Mouse (Mus musculus) brain, embryonic 14.5 days (tissue): Measurements from ENCODE around the gene Wipf2. TPM values are rescaled to one million over a fixed set of nuclear protein-coding genes. Genes with fewer than 3 reads are reported as not detected.

Experiments used
- DNase-seq: peaks from one replicate; pipeline ENCODE4 v3.0.0-alpha.2; 2011; ENCODE audit warnings: low read depth
- CTCF ChIP-seq: fragments of 200-500 bp; IDR thresholded peaks from 2 replicates; pipeline ENCODE4 v1.5.1; 2012; ENCODE audit warnings: inconsistent platforms, mild to moderate bottlenecking, moderate library complexity, borderline replicate concordance; ENCODE audit not compliant: insufficient read depth, insufficient read length; ENCODE audit errors: extremely low read depth
- POLR2A ChIP-seq: fragments of 200-500 bp; IDR thresholded peaks from 2 replicates; pipeline ENCODE4 v1.6.1; 2012; ENCODE audit warnings: mild to moderate bottlenecking, inconsistent platforms, borderline replicate concordance; ENCODE audit not compliant: poor library complexity, insufficient read depth, insufficient read length, severe bottlenecking; ENCODE audit errors: extremely low read depth
- polyA plus RNA-seq: library from polyadenylated mRNA; depleted of rRNA; stranded (reverse); fragments of >200 nt; gene quantifications from 2 replicates; pipeline ENCODE4 v1.2.3, GENCODE M21; 2012

Wipf2 gene
- polyA plus RNA-seq, 1 experiment: 14.7 TPM

DNA sequence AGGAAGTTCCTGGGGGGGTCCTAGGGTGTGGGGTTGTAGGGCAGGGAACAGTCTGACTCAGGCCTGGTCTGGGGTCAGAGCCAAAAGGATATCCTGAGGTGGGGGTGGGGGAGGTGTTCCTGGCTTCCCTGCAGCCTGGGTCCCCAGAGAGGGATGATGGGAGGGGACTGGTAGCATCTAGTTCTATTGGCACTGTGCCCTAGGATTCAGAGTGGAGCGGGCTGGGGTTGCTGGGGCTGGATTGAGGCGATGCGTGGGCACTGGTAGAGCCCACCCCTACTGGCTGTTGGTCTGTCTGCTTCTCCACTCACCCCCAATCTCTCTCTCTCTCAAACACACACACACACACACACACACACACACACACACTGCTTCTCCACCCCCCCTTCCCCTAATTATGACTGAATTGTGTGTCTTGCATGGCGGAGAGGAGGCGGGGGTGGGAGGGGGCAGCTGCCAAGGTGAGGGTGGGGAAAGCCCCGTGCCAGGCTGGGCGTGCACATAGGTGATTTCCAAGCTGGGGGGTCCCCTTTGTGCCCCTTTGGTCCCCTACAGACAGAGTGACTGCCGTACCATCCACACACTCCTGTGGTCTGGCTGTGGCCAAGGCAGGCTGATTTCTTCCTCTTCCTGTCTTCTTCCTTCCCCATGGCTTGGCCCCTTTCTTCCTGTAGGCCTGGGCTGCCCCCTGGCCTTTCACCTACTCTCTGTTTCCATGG, 79.6 kb downstream of the Wipf2 start:
- TF ChIP-seq POLR2A: no peak
- DNase-seq: peak; percentile 70

DNA sequence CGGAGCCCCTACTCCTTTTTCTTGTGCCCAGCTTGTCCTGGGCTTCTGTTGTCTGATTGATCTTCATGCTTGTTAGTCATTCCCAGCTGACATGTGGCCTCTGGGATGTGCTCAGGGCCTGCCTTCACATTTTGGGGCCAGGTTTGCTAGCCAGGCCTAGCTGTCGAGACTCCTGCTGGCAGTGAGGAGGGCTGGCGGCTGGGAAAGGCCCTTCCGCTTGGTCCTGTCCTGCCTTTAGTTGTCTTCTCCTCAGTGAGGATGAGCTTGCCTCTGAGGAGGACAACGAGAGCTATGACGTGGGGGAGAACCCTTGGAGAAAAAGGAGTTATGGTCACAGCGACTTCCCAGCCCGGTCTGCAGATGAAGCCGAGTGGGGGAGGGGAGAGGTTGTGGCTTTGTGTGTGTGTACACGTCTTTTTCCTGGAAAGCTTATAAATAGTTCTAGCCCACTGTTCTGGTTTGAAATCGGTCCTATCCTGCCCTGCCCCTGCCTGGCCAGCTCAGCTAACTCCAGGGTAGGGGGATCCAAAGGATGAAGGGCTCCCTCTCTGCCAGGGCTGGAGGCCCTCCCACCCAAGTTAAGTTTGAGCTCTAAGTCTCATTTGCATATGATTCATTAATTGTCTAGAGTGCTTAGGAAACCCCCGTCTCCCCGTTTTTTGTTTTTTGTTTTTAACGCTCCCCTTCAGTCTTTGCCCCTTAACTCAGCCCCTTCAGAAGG, 80.5 kb downstream of the Wipf2 start:
- no peak for TF ChIP-seq CTCF
- no peak for TF ChIP-seq POLR2A
- peak; percentile 25 for DNase-seq

DNA sequence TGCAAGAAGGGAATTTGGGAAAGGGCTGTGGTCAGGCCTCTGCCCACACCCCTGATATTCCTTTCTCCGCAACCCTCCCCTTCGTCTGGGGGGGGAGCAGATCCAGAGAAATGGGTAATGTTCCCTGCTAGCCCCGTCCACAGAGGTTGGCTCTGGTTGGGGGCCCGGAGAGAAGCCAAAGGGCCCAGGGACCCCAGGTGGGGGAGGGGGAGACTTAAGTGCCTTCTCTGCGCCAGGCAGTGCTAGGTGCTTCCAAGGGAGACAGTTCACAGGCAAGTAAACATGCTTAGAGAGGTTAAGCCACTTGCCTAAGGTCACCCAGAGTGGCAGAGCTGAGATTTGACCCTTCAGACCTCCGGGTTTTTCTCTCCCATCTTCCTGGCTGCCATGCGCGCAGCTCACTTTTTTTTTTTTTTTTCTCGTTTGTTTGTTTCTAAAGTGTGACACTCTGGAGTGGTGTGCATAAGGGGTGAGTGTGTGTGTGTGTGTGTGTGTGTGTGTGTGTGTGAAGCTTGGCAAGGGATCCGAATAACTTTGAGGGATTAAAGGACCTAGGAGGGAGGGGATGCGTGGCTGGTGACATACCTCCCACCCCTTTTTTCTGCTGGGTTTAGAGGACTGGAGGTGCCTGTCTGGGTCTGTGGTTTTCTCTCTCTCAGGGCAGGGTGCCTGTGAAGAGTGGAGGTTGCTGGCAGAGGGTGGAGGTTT, 81.6 kb downstream of the Wipf2 start:
- DNase-seq: peak; percentile 39

DNA sequence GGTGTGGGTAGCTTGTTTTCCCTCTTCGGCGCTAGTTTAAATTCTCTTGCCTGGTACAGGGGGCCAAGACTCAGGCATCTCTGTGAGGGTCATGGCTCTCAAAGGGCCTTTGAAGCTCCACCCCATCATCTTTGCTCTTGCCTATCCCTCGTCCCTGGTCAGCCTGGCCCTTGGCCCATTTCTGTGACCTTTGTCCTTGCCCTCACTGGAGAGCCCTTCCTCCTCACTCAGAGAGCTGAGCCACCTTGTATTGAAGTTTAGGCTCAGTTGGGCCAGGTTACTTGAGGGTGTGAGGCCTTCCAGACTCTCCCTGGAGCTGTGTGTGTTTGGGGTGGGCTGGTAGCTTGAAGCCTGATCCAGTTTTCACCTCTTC, 82.2 kb downstream of the Wipf2 start:
- TF ChIP-seq CTCF: no peak
- TF ChIP-seq POLR2A: no peak
- DNase-seq: no peak

More for the DNA sequence above, 81.6 kb downstream of the Wipf2 start:
- no peak for TF ChIP-seq CTCF
- no peak for TF ChIP-seq POLR2A

GRCm38 (mm10) chr11:98947969-98948569, 84.6 kb downstream of the Wipf2 start:
- DNase-seq: no peak
- no peak for TF ChIP-seq CTCF
- no peak for TF ChIP-seq POLR2A

DNA sequence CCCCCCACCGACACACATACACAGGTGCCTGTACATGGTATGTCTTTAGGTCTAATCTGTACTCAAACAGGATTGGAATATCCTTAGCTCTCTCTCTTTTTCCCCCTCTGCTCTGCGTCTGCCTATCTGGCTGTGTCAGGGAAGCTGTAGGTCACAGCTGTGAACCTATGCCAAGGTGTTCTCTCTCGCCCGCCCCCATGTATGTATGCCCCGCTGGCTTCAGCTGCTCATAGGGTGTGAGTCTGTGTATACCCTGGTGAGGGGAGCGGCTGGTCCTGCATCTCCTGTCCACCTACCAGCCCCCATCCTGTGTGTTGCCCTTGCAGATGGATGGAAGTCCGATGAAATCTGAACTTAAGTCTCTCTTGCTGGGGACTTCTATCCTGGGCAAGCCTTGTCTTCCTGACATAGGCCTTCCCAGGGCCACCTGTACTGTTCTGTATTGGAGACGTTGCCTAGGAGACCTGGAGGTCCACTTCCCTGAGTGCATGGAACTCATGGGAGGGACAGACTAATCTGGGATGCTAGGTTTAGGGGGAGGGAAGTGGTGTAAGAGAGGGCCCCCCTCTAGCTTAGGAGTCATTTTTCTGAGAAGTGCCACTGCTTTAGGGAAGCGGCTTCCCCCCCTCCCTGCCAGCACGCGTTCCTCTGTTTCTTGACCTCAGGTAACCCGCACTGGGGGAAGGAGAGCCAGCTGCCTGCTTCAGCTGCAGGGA, 86.0 kb downstream of the Wipf2 start:
- no peak for DNase-seq

DNA sequence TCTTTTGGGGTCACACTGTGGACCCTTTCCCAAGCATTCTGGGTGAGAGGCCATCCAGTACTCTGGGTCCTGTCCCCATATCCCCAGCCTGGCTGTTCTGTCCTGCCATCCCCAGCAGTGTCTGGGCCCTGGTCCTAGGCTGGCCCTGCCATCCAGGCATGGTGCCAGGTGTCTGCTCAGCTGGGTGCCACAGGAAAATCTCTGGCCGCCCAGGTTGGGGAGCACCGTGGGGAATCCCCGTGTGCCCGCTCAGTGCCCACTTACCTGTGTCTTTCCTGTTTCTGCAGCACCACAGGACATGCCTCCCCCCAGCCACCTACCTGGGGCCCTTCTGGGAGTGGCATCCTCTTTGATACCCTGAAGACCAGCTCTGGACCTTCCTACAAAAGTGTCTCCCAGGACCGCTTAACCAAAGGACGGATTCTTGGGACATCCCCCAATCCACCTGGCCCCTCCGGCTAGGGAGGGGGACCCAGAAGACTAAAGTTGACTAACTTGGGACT, 86.6 kb downstream of the Wipf2 start:
- TF ChIP-seq POLR2A: no peak
- no peak for TF ChIP-seq CTCF
- no peak for DNase-seq

More for the DNA sequence above, 86.0 kb downstream of the Wipf2 start:
- TF ChIP-seq CTCF (no peak), POLR2A (no peak)

GRCm38 (mm10) chr11:98950484-98950883, 87.0 kb downstream of the Wipf2 start:
- no peak for TF ChIP-seq CTCF
- no peak for TF ChIP-seq POLR2A
- no peak for DNase-seq

DNA sequence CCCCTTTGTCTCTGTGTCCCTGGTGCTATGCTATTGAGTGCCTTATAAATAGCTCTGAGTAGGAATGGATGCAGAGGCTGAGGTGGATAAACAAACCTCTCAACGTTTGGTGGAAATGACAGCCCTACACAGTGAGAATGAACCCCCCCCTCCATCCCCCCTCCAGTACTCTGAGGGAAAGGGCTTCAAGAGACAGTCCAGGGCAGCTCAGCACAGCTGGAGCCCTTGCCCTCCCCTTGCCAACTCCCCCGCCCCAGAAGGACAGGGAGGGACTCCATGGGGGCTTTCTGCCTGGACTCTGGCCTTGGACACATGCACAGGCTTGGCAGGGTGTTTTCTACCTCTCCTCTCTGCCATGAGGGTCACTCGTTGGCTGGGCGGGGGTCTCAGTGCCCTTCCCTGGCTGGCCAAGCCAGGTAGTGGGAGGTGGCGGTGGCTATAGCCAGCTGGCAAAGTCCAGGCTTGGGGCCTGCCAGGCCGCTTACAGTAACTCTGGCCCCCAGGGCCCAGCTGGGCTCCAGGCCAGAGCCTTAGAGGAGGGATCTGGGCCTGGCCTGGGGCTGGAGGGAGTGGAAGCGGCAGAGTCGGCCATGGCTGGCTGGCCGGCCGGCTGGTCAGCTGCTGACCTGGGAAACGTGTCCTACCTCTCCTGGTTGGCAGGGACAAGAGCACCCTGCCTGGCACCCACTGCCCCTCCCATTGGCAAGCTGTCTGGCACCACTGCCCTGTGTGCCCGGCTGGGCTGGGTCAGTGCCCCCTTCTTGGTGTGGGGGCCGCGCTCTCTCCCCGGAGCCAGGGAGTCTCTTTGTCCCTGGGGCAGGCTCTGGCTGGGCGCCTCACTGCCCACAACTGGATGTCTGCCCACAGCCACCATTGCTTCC, 87.8 kb downstream of the Wipf2 start:
- peak; percentile 76 for DNase-seq
- TF ChIP-seq POLR2A: no peak
- no peak for TF ChIP-seq CTCF

- no peak for TF ChIP-seq POLR2A
- TF ChIP-seq CTCF: no peak
- DNase-seq: no peak
Observed at GRCm38 (mm10) chr11:98952111-98952510, 88.7 kb downstream of the Wipf2 start.
